Mouse (Mus musculus) G1E (cell line): ENCODE data around the gene Tcf15.

Experiments used
- CTCF ChIP-seq: IDR thresholded peaks from 2 replicates; pipeline ENCODE4 v1.5.1; 2012; ENCODE audit warnings: low read depth, low read length, inconsistent platforms, mixed read lengths
- GATA1 ChIP-seq: IDR thresholded peaks from 2 replicates; pipeline ENCODE4 v1.6.1; 2012; ENCODE audit warnings: borderline replicate concordance, low read length, inconsistent platforms, mixed read lengths
- POLR2AphosphoS5 ChIP-seq: IDR thresholded peaks from 2 replicates; pipeline ENCODE4 v1.6.1; 2012; ENCODE audit warnings: low read depth, low read length, inconsistent platforms; ENCODE audit not compliant: insufficient replicate concordance

DNA sequence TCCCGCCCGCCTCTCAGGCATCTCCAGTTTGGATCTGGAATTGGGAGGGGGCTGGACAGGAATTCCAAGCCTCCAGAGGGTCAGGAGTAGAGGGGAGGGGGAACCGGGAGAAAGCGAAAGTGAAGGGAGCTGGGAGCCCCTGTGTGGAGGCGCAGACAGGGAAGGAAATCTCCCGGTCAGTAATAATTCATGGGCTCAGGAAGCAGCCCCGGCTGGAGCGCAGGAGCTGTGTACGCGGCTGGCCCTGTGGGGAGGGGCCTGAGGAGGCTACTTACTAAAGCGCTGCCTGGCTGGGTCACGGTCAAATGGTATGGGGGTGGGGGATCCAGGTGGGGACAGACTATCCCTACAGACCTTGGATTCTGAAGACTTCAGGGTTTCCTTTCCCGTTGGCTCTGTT lies 1.3 kb upstream of the Tcf15 start:
- TF ChIP-seq GATA1 (no peak), CTCF (no peak), POLR2AphosphoS5 (no peak)
